Mouse (Mus musculus) yolk sac, embryonic 10.5 days (tissue): ENCODE data around the gene Cst3.
A peak's percentile ranks its signal among the peaks of the same experiment; 100 is the strongest.

ENCODE experiments used
- DNase-seq: peaks from one replicate; pipeline ENCODE4 v3.0.0-alpha.2; 2017; ENCODE audit warnings: low spot score

Cst3 gene

GRCm38 (mm10) chr2:148856630-148857400, 18.7 kb downstream of the Cst3 start:
- DNase-seq: no peak

DNA sequence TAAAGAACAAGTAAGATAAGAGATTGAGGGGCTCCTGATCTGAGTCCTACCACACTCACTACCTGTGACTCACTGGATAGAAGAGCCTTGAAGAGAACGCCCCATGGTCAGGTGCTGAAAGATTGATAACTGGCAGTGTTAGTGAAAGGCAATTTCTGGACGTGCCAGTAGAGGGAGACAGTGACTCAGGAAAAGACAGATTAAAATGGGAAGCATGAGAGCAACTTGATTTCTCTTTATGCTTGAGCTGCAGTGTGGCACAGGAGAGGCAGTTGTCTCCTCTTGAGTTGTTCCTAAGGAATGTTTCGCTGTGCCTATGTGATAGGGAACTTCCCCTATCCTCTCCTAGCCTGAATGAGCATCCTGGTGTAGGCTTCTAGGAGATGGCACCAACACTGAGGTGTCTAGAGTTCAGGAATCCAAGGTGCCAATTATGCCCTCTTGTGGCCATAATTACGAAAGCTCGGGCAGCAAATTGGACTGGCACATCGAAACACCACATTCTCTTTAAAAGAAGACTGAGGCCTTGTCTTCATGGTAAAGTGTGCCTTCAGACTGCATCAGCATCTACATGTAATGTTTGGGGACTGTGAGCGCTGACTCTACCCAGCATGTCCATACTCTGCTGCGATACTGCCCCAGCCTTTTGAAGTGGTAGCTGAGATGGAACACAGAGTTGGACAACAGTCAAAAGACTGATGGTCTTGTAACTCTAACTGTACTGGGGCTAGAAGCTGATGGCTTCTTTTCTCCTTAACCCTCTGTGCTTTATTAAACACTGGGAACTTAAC, 24.2 kb downstream of the Cst3 start:
- DNase-seq: peak; percentile 54

DNA sequence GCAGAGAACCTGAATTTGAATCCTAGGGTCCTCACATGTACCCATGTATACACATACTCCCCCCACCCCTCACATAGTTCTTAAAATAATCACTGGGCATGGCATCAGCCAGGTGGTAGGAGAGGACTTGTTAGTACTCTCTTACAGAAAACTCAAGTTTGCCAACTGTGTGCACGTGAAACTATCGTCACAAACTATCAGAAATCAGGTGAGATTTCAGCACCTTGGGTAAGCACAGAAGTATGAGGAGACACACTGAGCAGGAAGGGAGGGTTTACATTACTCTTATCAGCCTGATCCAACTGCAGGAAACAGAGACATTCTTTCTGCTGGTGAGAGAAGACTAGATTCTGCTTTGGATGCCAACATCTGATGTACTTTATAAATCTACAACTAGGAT, 36.3 kb downstream of the Cst3 start:
- no peak for DNase-seq

DNA sequence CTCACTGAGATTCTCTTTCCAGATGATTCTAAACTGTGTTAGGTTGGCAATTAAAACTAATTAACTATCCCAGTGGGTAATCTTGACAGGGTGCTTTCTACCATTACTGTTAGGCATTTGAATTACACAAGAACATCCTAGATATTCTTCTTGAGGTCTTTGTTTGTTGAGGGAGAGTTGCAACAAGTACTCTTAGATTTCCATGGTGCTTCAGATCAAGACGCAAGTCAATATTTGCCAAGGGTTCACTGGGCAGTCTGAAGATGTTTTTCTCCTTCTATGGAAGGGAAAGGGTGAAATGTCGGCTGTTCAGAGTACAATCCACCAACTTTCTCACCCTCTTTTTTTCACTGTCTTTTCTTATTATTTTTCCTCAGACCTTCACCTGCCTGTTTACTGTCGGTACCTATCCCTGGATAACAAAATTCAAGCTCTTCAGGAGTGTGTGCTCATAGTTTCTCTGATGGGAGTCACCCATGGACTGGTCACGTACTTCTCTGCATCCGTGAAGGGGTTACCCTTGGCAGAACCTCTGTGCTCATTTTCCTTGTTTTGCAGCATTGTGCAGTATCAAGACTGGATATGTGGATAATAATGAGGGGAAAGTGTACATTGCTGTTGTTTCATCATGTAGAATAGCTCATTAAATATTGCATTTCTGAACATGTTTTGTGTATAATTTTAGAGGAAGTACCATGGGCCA, 37.3 kb downstream of the Cst3 start:
- DNase-seq: no peak

DNA sequence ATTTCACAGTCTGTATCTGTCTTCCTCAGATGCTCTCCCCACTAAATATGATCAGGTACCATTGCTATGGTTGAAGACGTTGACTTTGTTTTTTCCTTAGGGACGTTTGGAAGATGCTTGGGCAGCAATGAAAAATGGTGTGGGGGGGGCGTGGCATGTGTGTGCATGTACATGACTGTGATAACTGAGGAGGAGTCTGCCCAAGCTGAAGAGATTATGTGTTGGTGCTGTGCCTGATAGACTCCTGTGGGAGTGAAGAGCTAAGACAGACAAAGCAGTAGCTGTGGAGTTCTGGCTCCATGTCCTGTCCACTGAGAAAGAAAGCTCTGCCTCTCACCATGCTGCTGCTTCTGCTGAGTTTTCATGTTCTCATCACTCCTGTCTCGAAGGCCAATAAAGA, 40.6 kb downstream of the Cst3 start, which contains the start of gene Cst9:
TSS of gene Cst9 (plus strand) at position 236 of the 400 bp plus-strand sequence.
- DNase-seq: no peak

DNA sequence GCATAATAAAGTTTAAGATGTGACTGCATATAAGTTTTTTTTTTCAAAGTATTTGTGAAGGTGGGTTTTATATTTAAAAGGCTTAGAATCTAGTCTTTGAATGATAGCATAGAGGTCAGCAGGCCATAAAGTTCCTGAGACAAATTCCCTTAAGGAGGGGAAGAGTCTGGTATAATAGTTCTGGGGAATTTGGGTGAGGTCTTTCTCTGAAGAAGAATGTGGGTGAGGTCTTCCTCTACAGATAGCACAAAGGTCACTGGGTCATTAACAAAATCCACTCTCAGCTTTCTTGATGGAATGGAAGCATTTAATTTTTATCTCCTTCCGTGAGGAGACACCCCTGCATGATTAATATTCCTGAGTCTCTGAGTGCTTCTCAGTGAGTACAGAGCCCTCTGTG, 49.5 kb downstream of the Cst3 start:
- no peak for DNase-seq
